Mouse (Mus musculus): Measurements from ENCODE around the gene Lct.
A peak's percentile ranks its signal among the peaks of the same experiment; 100 is the strongest.
"Not testable (repeated sequence)": the region's sequence is repeated elsewhere in the genome, so short reads cannot be mapped to it uniquely, and the experiment has no call there.

Lct gene

GRCm38 (mm10) chr1:128295717-128296528 is 32.2 kb downstream of the Lct start:
- DNase-seq (ENCODE audit: low spot score in 2 of 2), result no peak

DNA sequence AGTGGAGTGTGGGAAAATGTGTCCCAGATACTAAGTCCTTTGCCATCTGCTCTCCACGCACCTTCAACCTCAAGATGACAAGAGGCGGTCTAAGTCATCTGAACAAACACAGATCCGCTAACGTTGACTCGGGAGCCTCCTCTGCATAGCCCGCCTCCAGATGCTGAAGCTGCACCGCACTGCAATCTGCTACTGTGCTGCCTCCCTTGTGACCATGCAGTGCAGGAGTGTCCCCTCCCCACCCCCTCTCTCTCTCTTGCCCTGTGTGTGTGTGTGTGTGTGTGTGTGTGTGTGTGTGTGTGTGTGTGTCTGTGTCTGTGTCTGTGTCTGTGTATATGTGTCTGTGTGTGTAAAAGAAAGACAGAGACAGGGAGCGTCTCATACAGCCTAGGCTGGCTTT is 32.8 kb downstream of the Lct start:
- DNase-seq (ENCODE audit: low spot score in 2 of 2), result no peak

GRCm38 (mm10) chr1:128293524-128293923 is 34.6 kb downstream of the Lct start:
- DNase-seq (ENCODE audit: low spot score in 2 of 2), result no peak

DNA sequence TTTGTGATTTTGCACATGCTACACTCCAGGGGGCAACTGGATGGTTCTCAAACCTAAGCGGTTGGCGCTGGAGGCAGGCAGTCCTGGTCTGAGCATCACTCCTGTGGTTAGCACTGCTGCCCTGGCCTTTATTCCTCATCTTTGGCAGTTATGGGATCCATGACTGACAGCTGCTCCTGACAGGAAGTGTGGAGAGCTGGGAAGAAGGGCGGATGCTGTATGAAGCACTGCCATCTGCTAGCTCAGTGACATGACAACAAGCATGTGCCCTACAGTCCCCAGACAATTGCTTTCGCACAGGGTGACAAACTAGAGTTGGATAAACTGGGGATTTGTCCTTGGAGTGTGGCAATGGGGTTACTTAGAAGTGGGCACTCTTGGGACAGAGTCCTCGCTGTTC is 37.8 kb downstream of the Lct start:
- DNase-seq (ENCODE audit: low spot score in 2 of 2), result no peak

GRCm38 (mm10) chr1:128285136-128285535 is 43.0 kb downstream of the Lct start:
- no peak for DNase-seq (ENCODE audit: low spot score in 2 of 2)

DNA sequence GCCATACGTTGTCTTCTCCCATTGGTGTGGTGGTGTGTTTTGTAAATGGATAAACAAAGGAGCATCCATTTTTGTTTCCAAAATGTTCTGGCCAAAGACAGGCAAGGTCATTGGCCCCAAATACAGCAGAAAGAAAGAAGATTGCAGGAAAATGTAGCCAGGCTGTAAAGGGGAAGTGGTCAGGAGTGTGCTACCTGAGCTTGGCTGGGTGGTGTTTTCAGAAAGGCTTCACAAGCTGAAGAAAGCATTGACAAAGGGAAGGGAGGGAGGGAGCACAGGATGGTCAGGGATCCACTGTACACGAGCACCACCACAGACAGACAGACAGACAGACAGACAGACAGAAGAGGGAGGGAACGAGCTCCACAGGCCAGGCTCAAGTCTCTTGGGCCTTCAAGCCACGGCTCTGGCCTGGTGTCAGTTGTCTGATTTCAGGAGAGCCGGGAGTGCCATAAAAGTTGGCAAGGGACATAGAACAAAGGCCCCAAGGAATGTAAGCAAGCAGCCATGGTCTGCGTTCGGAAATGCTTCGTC is 43.9 kb downstream of the Lct start:
- DNase-seq (ENCODE audit: low spot score in 2 of 2), result no peak

DNA sequence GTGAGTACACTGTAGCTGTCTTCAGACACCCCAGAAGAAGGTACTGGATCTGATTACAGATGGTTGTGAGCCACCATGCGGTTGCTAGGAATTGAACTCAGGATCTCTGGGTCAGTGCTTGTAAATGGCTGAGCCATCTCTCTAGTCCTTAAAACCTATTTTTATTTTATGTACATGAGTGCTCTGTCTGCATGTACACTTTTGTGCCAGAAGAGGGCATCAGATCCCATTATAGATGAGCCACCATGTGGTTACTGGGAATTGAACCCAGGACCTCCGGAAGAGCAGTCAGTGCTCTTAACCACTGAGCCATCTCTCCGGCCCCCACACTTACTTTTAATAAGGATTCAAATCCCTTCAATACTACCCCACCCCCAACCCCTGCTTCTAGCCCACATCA is 45.2 kb downstream of the Lct start:
- DNase-seq (ENCODE audit: low spot score in 2 of 2), result no peak

GRCm38 (mm10) chr1:128281753-128282152 is 46.4 kb downstream of the Lct start:
- no peak for DNase-seq (ENCODE audit: low spot score in 2 of 2)

DNA sequence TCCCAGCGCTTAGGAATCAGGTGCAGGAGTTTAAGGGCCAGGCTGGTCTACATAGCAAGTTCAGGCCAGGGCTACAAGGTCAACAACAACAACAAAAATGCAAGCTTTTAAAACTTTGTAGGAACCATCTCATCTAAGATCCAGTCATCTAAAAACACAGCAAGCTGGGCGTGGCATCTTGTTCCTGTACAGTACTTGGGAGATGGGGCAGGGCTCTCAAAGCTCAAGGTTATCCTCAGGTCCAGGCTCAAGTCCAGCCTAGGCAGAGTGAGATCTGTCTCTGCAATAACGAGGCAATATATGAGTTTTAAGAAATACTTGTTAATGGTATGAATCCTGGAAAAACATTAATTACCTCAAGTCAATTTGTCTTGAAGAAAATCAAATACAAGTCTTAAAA is 49.6 kb downstream of the Lct start:
- no peak for DNase-seq (ENCODE audit: low spot score in 2 of 2)

- no peak for DNase-seq (ENCODE audit: low spot score in 2 of 2)
These were observed 52.2 kb downstream of the Lct start for GRCm38 (mm10) chr1:128275908-128276307.

GRCm38 (mm10) chr1:128270731-128271130 is 57.4 kb downstream of the Lct start:
- DNase-seq (ENCODE audit: low spot score in 2 of 2), result no peak

GRCm38 (mm10) chr1:128267061-128267460 is 61.1 kb downstream of the Lct start:
- not testable (repeated sequence) for DNase-seq (ENCODE audit: low spot score in 2 of 2)

DNA sequence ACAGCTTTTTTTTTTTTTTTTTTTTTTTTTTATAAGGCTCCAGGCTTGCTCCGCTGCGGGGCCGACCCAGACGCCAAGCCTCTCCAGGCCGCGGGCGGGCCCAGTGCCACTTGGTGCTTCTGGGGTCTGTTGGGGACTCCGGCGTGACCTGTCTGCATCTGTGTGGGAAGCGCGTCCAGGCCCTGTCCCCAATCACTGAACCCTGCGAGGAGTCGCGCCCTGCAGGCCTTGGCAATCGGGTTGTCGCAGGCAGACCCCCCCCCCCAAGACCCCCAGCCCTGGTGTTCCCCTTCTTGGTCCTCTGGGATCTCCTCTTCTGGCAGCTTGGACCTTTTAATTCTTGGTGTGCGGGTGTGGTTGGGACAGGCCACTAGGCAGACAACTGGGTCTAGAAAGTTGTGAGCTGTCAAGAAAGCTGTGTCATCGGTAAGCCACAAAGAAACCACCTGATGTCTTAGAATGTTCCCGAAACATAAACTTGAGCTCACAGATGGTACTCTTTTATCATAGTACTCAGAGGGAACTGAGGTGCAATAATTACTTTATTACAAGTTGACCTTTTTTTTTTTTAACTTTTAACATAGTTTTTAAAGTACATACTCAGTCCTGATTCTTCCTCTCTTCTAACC is 83.3 kb downstream of the Lct start:
- peak; percentile 12 to 29 for DNase-seq (ENCODE audit: low spot score in 2 of 2)

DNA sequence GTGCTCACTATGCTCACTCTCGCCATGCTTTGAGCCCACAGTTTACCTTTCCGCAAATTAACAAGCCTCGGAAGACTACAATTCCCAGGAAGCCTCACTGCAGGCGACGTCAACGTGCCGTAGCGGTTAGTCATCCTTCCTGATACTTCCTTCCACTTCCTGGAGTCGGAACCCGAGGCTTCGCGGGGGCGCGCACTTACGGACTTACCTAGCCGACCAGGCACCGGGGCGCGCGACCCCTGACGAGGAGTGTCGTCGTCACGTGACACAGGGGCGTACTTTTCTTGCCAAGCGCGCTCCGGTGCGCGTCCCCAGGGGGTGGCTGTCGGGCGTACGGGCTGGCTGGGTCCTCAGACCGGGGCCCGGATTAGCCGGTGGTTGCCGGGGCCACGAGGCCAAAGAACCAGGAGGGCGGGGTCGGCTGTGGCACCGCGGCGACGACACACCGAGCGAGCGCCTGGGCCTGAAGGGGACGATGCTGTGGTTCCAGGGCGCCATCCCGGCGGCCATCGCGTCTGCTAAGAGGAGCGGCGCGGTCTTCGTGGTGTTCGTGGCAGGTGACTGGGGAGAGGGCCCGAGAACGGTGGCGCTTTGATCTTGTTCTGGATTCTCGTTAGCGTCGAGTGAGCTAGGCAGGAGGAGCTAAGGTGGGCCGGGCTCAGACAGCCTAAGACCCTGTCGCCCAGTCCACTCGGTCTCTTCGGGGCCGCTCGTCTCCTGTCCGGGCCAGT is 84.0 kb downstream of the Lct start:
- DNase-seq (ENCODE audit: low spot score in 2 of 2), result peak; percentile 97

- no peak for DNase-seq (ENCODE audit: low spot score in 2 of 2)
These were observed 84.5 kb downstream of the Lct start, which contains the start of gene Ubxn4 for GRCm38 (mm10) chr1:128243627-128243995. Ubxn4 (plus strand) TSS chr1:128243964.

DNA sequence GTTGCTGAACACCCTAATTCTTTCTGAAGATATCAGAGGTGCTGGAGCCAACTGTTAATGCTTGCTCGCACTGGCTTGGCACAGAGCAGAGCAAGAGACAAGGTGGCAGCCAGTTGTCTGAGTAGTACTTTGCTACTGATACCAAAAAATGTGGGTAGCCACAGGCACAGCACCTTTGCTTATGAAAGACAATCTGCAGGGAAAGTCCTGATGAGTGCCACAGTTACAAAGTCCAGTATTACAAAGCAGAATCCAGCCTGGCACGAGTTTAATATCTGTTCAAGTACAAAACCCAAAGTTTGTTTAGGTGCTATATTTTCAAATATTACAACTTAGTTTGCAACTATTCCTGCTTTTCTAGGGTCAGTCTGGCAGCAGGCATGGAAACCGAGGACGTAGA is 92.9 kb downstream of the Lct start:
- no peak for DNase-seq (ENCODE audit: low spot score in 2 of 2)

Measured in spleen, postnatal 36 days (tissue).